Mouse (Mus musculus): ENCODE results near the gene Olfr135. TPM values are rescaled to one million over a fixed set of nuclear protein-coding genes. Genes with fewer than 3 reads are reported as not detected.

Gene Olfr135
- not detected in 2 replicates for polyA plus RNA-seq (2015; fragmentation: Nextera tagmentation; extraction: Ambion mirVana)

GRCm38 (mm10) chr17:38204035-38204434 is at the start of gene Olfr135:
Gene Olfr135, plus strand, starts transcription at chr17:38204335.
- WGBS (ENCODE audit: insufficient replicate concordance): 86% methylated on average over 1 of the region's 1 CpGs
- Histone ChIP-seq H3K27me3 (no peaks in the 10 kb centered on the region), H3K9ac (no peak within 1 kb of the TSS), H3K27ac (no peak within 1 kb of the TSS), H3K4me1 (replicated peaks) (no peaks in the 10 kb centered on the region), H3K4me3 (replicated peaks) (no peak within 1 kb of the TSS), H3K9me3 (replicated peaks) (peaks cover 3% of the 10 kb centered on the region; the same call in 1 of the 2 replicates), H3K4me2 (no peak within 1 kb of the TSS), H3K36me3 (no peaks in the 10 kb centered on the region)
- ATAC-seq (ENCODE audit: low read depth) (no peak), DNase-seq (no peak)

- DNase-seq (no peak), ATAC-seq (ENCODE audit: low read depth) (no peak)
- H3K27me3 ChIP-seq: no peaks in the 10 kb centered on the region
- H3K27ac ChIP-seq: no peak within 1 kb of the TSS
- no peak within 1 kb of the TSS for H3K4me3 ChIP-seq (replicated peaks)
- H3K4me2 ChIP-seq: no peak within 1 kb of the TSS
- H3K36me3 ChIP-seq: no peaks in the 10 kb centered on the region
- H3K9ac ChIP-seq: no peak within 1 kb of the TSS
- no peaks in the 10 kb centered on the region for H3K4me1 ChIP-seq (replicated peaks)
- 51% methylated on average over 3 of the region's 3 CpGs for WGBS (ENCODE audit: insufficient replicate concordance)
- H3K9me3 ChIP-seq (replicated peaks): no peaks in the 10 kb centered on the region
Measured at GRCm38 (mm10) chr17:38171088-38171487, 33.0 kb upstream of the Olfr135 start, which contains the start of gene Olfr134. Gene Olfr134, plus strand, starts transcription at chr17:38171388.

Other genes with a start within 250 kb of the Olfr135 start
- not detected in 2 replicates for gene Olfr129, start 144.3 kb upstream of the Olfr135 start, polyA plus RNA-seq (2015; fragmentation: Nextera tagmentation; extraction: Ambion mirVana)
- not detected in 2 replicates for gene Olfr130, start 140.4 kb upstream of the Olfr135 start, polyA plus RNA-seq (2015; fragmentation: Nextera tagmentation; extraction: Ambion mirVana)
- gene Olfr131, start 115.6 kb upstream of the Olfr135 start, polyA plus RNA-seq (2015; fragmentation: Nextera tagmentation; extraction: Ambion mirVana): not detected in 2 replicates
- not detected in 2 replicates for gene Olfr132, start 69.8 kb upstream of the Olfr135 start, polyA plus RNA-seq (2015; fragmentation: Nextera tagmentation; extraction: Ambion mirVana)
- not detected in 2 replicates for gene Olfr133, start 59.1 kb upstream of the Olfr135 start, polyA plus RNA-seq (2015; fragmentation: Nextera tagmentation; extraction: Ambion mirVana)
- not detected in 2 replicates for gene Olfr134, start 32.9 kb upstream of the Olfr135 start, polyA plus RNA-seq (2015; fragmentation: Nextera tagmentation; extraction: Ambion mirVana)
- gene Olfr138, start 56.7 kb downstream of the Olfr135 start, polyA plus RNA-seq (2015; fragmentation: Nextera tagmentation; extraction: Ambion mirVana): not detected in 2 replicates
- not detected in 2 replicates for gene Olfr137, start 103.2 kb downstream of the Olfr135 start, polyA plus RNA-seq (2015; fragmentation: Nextera tagmentation; extraction: Ambion mirVana)
- not detected in 2 replicates for gene Olfr136, start 125.5 kb downstream of the Olfr135 start, polyA plus RNA-seq (2015; fragmentation: Nextera tagmentation; extraction: Ambion mirVana)
- gene Esp36, start 215.8 kb downstream of the Olfr135 start, polyA plus RNA-seq (2015; fragmentation: Nextera tagmentation; extraction: Ambion mirVana): not detected in 2 replicates